Mouse (Mus musculus): ENCODE measurements around the gene Selenbp1. TPM values are rescaled to one million over a fixed set of nuclear protein-coding genes. Genes with fewer than 3 reads are reported as not detected.
A peak's percentile ranks its signal among the peaks of the same experiment; 100 is the strongest.
"Not testable (repeated sequence)": the region's sequence is repeated elsewhere in the genome, so short reads cannot be mapped to it uniquely, and the experiment has no call there.

The Selenbp1 gene
- polyA plus RNA-seq, 1 experiment from 2014 or later: 132 TPM

DNA sequence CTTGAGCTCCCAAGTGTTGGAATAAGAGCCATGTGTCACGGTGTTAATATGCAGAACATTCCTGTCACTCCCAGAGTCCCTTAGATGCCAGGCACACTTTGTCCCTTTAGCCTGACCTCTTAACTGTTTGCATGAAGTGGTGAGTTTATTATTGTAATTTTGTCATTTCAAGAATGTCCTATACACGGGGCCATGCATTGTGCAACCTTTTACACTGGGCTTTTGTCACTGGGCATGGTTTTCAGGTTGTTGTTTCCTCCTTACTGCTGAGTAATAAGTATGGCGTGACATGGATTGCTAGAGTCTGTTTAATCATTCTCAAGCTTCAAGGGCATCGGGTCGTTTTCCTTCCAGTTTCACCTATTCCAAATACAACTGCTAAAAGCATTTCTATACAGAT lies 19.1 kb upstream of the Selenbp1 start:
- Histone ChIP-seq H3K36me3 (ENCODE audit: control insufficient read depth, insufficient read depth, low read length) (no peaks in the 10 kb centered on the region), H3K27me3 (ENCODE audit: control insufficient read depth, insufficient read depth, low read length) (no peaks in the 10 kb centered on the region), H3K27ac (ENCODE audit: low read length) (peak overlapping the region; percentile 77), H3K4me2 (ENCODE audit: low read depth, low read length) (no peak overlapping the region), H3K4me3 (replicated peaks; ENCODE audit: low read length) (no peak overlapping the region), H3K4me1 (ENCODE audit: control insufficient read depth, insufficient read depth, low read length) (0 out of 2 replicates have a peak, but pooled peaks cover 6% of the 10 kb centered on the region), H3K9ac (ENCODE audit: low read length) (no peak overlapping the region), H3K9me3 (replicated peaks; ENCODE audit: control insufficient read depth, low read length) (no peaks in the 10 kb centered on the region)
- WGBS: 47% methylated on average over 5 of the region's 5 CpGs
- no peak for ATAC-seq (ENCODE audit: insufficient read depth, low FRiP score)

DNA sequence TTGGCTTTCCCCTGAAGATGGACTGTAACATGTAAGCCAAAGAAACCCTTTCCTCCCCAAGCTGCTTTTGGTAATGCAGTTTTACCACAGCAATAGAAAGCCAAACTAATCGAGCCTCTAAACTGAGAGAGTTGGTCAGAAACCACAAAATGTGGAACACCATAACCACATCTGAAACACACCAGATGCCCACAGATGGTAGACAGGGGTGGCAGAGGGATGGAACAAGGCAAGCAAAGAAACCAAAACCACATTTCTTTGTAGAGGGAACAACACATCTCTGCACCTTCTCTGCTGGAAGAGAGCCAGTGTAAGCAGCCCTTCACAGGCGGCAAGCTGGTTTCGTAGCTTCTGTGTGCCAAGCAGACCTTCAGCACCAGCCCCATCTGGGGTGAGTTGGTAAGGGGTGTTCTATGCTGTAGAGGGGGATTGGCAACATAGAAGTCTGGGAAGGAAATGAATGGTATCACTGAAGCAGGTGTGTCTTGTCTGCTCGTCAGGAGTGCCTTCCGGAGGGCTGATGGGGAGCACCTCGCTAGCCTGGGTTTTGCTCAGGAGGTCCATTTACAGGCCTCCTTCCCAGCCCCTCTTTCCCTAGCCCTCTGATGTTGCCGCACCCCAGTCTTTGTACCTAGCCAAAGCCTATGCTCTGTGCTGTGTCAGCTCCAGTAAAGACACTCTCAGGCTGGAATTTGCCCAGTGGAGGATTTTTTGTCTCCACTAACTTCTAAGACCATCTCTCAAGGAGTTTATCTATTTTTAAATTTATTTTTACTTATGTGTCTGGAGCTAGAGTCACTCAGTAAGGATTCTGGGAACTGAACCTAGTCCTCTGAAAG lies 16.7 kb upstream of the Selenbp1 start:
- Histone ChIP-seq H3K27me3 (ENCODE audit: control insufficient read depth, insufficient read depth, low read length) (no peaks in the 10 kb centered on the region), H3K4me1 (ENCODE audit: control insufficient read depth, insufficient read depth, low read length) (0 out of 2 replicates have a peak, but pooled peaks cover 6% of the 10 kb centered on the region), H3K9ac (ENCODE audit: low read length) (no peak overlapping the region), H3K4me2 (ENCODE audit: low read depth, low read length) (no peak overlapping the region), H3K4me3 (replicated peaks; ENCODE audit: low read length) (no peak overlapping the region), H3K27ac (ENCODE audit: low read length) (peak overlapping the region; percentile 14; the same call in 1 of the 2 replicates), H3K36me3 (ENCODE audit: control insufficient read depth, insufficient read depth, low read length) (no peaks in the 10 kb centered on the region), H3K9me3 (replicated peaks; ENCODE audit: control insufficient read depth, low read length) (no peaks in the 10 kb centered on the region)
- no peak for ATAC-seq (ENCODE audit: insufficient read depth, low FRiP score)
- WGBS: 61% methylated on average over 7 of the region's 7 CpGs

DNA sequence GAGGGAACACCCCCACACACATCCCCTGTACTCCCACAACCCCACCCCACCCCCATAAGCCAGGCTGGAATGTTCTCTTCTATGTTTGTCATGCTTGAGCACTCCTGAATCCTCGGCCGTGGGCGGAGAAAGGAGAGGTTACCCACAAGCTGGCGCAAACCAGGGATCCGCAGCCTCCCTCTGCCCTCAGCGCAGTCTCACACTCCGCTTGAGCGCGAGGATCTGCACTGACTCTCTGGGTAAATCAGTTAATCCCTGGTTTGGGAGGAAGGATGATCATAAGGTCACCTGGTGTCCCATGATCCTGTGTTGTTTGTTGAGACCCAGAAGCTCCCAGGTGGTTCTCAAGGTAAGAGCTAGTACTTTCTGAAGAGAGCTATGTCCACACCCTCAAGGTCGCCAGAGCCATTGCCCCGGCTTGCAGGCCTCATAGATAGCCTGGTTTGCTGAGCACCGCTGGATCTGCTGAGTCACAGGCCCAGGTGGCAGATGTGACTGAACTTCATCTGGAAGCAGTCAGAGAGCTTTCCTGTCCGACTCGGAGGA lies 15.0 kb upstream of the Selenbp1 start:
- H3K9me3 ChIP-seq (replicated peaks; ENCODE audit: control insufficient read depth, low read length): no peaks in the 10 kb centered on the region
- no peaks in the 10 kb centered on the region for H3K36me3 ChIP-seq (ENCODE audit: control insufficient read depth, insufficient read depth, low read length)
- H3K27ac ChIP-seq (ENCODE audit: low read length): peak overlapping the region; percentile 78
- no peaks in the 10 kb centered on the region for H3K27me3 ChIP-seq (ENCODE audit: control insufficient read depth, insufficient read depth, low read length)
- H3K4me1 ChIP-seq (ENCODE audit: control insufficient read depth, insufficient read depth, low read length): 0 out of 2 replicates have a peak, but pooled peaks cover 6% of the 10 kb centered on the region
- 48% methylated on average over 14 of the region's 14 CpGs for WGBS
- no peak overlapping the region for H3K4me3 ChIP-seq (replicated peaks; ENCODE audit: low read length)
- H3K4me2 ChIP-seq (ENCODE audit: low read depth, low read length): no peak overlapping the region
- peak overlapping the region; percentile 6; the same call in 1 of the 2 replicates for H3K9ac ChIP-seq (ENCODE audit: low read length)
- peak; percentile 56 for ATAC-seq (ENCODE audit: insufficient read depth, low FRiP score)

DNA sequence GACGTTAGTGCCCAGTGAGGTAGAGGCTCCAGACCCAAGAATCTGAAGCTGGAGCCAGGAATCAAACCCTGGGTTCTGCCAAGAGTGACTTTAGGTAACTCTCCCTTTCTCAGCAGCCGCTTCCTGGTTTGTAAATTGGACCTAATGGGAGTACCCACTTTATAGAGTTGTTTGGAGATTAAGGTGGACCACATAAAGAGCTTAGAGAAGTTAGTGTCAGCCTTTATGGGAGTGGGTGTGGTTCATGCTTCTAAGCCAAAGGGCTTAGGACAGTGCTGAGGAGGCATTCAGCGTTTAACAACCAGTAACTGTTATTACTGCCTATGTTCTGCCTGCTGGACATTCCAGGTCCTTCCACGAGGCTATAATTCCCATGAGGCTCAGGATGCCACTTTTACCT lies 14.0 kb upstream of the Selenbp1 start:
- no peak overlapping the region for H3K4me2 ChIP-seq (ENCODE audit: low read depth, low read length)
- no peaks in the 10 kb centered on the region for H3K27me3 ChIP-seq (ENCODE audit: control insufficient read depth, insufficient read depth, low read length)
- no peaks in the 10 kb centered on the region for H3K36me3 ChIP-seq (ENCODE audit: control insufficient read depth, insufficient read depth, low read length)
- WGBS: 62% methylated on average over 4 of the region's 4 CpGs
- H3K9me3 ChIP-seq (replicated peaks; ENCODE audit: control insufficient read depth, low read length): no peaks in the 10 kb centered on the region
- H3K4me1 ChIP-seq (ENCODE audit: control insufficient read depth, insufficient read depth, low read length): 0 out of 2 replicates have a peak, but pooled peaks cover 6% of the 10 kb centered on the region
- ATAC-seq (ENCODE audit: insufficient read depth, low FRiP score): no peak
- no peak overlapping the region for H3K27ac ChIP-seq (ENCODE audit: low read length)
- H3K9ac ChIP-seq (ENCODE audit: low read length): no peak overlapping the region
- H3K4me3 ChIP-seq (replicated peaks; ENCODE audit: low read length): no peak overlapping the region

DNA sequence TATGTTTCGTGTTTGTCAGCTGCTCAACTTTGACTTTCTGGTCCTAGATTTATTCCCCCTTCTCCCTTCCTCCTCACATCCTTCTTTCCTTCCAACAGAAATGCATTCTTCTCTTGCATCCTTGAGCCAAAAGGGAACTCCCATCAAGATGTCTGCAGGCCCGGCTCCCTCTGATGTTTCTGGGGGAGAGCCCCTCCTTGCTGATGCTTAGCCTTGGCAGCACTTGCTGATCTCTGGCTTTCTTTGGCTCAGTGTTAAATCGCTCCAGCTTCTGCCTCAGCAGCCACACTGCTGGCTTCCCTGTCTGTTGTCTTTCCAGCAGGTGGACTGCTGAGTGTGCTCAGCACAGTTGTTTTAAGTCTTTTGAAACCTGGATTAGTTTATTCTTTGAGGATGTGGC lies 11.8 kb upstream of the Selenbp1 start:
- 0 out of 2 replicates have a peak, but pooled peaks cover 6% of the 10 kb centered on the region for H3K4me1 ChIP-seq (ENCODE audit: control insufficient read depth, insufficient read depth, low read length)
- no peak overlapping the region for H3K4me2 ChIP-seq (ENCODE audit: low read depth, low read length)
- no peak for ATAC-seq (ENCODE audit: insufficient read depth, low FRiP score)
- no peak overlapping the region for H3K9ac ChIP-seq (ENCODE audit: low read length)
- H3K4me3 ChIP-seq (replicated peaks; ENCODE audit: low read length): no peak overlapping the region
- no peaks in the 10 kb centered on the region for H3K9me3 ChIP-seq (replicated peaks; ENCODE audit: control insufficient read depth, low read length)
- no peak overlapping the region for H3K27ac ChIP-seq (ENCODE audit: low read length)
- H3K36me3 ChIP-seq (ENCODE audit: control insufficient read depth, insufficient read depth, low read length): no peaks in the 10 kb centered on the region
- H3K27me3 ChIP-seq (ENCODE audit: control insufficient read depth, insufficient read depth, low read length): no peaks in the 10 kb centered on the region
- WGBS: 47% methylated on average over 3 of the region's 3 CpGs

DNA sequence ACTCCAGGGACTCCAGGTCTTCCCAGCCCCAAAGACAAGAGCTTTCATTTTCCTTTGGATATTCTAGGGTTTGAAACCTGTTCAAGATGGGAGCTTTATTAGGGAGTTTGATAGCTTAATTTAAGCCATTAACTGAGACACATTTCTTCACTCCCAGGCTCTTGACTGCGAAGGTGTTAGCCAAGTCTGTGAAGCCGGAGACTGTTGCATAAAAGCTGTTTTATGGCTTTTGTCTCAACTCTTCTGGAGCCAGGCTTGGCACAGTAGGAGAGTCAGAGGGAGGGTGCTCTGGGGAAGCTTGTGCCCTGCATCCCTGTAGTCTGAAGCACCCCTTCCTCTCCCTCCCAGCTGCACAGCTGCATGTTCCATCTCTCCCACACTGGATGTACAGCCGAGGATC lies 10.5 kb upstream of the Selenbp1 start:
- 45% methylated on average over 3 of the region's 3 CpGs for WGBS
- no peaks in the 10 kb centered on the region for H3K36me3 ChIP-seq (ENCODE audit: control insufficient read depth, insufficient read depth, low read length)
- no peak overlapping the region for H3K4me2 ChIP-seq (ENCODE audit: low read depth, low read length)
- no peak overlapping the region for H3K4me3 ChIP-seq (replicated peaks; ENCODE audit: low read length)
- 0 out of 2 replicates have a peak, but pooled peaks cover 6% of the 10 kb centered on the region for H3K4me1 ChIP-seq (ENCODE audit: control insufficient read depth, insufficient read depth, low read length)
- no peak for ATAC-seq (ENCODE audit: insufficient read depth, low FRiP score)
- no peak overlapping the region for H3K27ac ChIP-seq (ENCODE audit: low read length)
- H3K9ac ChIP-seq (ENCODE audit: low read length): no peak overlapping the region
- no peaks in the 10 kb centered on the region for H3K27me3 ChIP-seq (ENCODE audit: control insufficient read depth, insufficient read depth, low read length)
- H3K9me3 ChIP-seq (replicated peaks; ENCODE audit: control insufficient read depth, low read length): no peaks in the 10 kb centered on the region

DNA sequence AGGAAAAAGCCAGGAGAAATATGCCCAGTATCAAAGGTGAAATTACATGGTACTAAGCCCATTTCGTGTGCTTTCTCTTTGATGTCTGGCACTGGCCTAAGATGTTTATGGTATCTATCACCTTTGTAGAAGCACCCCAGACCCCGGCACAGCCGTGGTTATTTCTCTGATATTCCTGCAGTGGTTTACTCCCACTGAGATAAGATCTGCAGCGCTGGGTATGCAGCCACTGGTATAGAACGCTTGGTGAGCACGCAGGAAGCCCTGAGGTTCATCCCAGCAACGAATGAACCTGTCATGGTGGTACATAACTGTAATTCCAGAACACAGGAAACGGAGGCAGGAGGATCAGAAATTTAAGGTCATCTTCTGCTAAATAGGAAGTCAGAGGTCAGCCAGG lies 8.2 kb upstream of the Selenbp1 start:
- 39% methylated on average over 8 of the region's 8 CpGs for WGBS
- no peaks in the 10 kb centered on the region for H3K36me3 ChIP-seq (ENCODE audit: control insufficient read depth, insufficient read depth, low read length)

DNA sequence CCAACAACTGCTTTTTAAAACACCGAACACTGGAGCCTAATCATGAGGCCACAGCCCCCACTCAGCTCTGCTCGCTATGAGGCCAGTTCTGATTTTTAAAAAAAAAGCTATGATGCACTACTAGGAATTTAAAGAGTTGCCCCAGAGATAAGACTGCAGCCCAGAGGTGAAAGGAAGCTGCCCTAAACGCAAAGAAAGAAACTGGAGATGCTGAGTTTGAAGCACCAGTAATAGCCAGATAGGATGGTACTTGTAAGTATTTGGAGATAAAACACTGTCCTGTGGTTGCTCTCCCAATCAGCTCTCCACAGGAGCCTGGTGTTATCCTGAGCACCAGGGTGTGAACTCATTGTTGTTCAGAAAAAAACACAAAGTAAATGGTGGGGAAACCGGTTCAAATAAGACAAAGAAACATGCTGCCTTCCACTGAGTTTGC lies 6.5 kb upstream of the Selenbp1 start:
- ATAC-seq (ENCODE audit: insufficient read depth, low FRiP score); H3K9ac ChIP-seq (ENCODE audit: low read length): not testable (repeated sequence)
- WGBS: 35% methylated on average over 4 of the region's 4 CpGs

More for the DNA sequence above, 8.2 kb upstream of the Selenbp1 start:
- ATAC-seq (ENCODE audit: insufficient read depth, low FRiP score): no peak
- H3K27me3 ChIP-seq (ENCODE audit: control insufficient read depth, insufficient read depth, low read length): no peaks in the 10 kb centered on the region
- no peak overlapping the region for H3K4me2 ChIP-seq (ENCODE audit: low read depth, low read length)
- H3K9me3 ChIP-seq (replicated peaks; ENCODE audit: control insufficient read depth, low read length): no peaks in the 10 kb centered on the region
- H3K27ac ChIP-seq (ENCODE audit: low read length): no peak overlapping the region
- H3K4me1 ChIP-seq (ENCODE audit: control insufficient read depth, insufficient read depth, low read length): no peaks in the 10 kb centered on the region
- H3K9ac ChIP-seq (ENCODE audit: low read length): no peak overlapping the region
- H3K4me3 ChIP-seq (replicated peaks; ENCODE audit: low read length): no peak overlapping the region

DNA sequence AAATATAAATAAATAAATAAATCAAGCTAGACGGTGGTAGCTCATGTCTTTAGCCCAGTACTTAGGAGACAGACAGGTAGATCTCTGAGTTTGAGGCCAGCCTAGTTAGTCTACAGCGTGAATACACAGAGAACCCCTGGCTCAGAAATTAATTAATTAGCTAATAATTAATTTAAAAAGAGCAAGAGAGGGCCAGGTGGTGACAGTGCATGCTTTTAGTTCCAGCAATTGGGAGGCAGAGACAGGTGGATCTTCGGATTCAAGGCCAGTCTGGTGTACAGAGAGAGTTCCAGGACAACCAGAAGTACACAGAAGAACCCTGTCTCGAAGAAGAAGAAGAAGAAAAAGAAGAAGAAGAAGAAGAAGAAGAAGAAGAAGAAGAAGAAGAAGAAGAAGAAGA lies 3.9 kb upstream of the Selenbp1 start:
- H3K4me1 ChIP-seq (ENCODE audit: control insufficient read depth, insufficient read depth, low read length): peaks cover 16% of the 10 kb centered on the region
- not testable (repeated sequence) for H3K36me3 ChIP-seq (ENCODE audit: control insufficient read depth, insufficient read depth, low read length); H3K4me2 ChIP-seq (ENCODE audit: low read depth, low read length); H3K27ac ChIP-seq (ENCODE audit: low read length); ATAC-seq (ENCODE audit: insufficient read depth, low FRiP score); H3K4me3 ChIP-seq (replicated peaks; ENCODE audit: low read length); H3K9ac ChIP-seq (ENCODE audit: low read length); H3K9me3 ChIP-seq (replicated peaks; ENCODE audit: control insufficient read depth, low read length); H3K27me3 ChIP-seq (ENCODE audit: control insufficient read depth, insufficient read depth, low read length)
- WGBS: 92% methylated on average over 2 of the region's 4 CpGs

More for the DNA sequence above, 6.5 kb upstream of the Selenbp1 start:
- H3K27ac ChIP-seq (ENCODE audit: low read length); H3K36me3 ChIP-seq (ENCODE audit: control insufficient read depth, insufficient read depth, low read length); H3K4me1 ChIP-seq (ENCODE audit: control insufficient read depth, insufficient read depth, low read length); H3K4me3 ChIP-seq (replicated peaks; ENCODE audit: low read length); H3K9me3 ChIP-seq (replicated peaks; ENCODE audit: control insufficient read depth, low read length); H3K4me2 ChIP-seq (ENCODE audit: low read depth, low read length); H3K27me3 ChIP-seq (ENCODE audit: control insufficient read depth, insufficient read depth, low read length): not testable (repeated sequence)
